Mouse (Mus musculus): Measurements from ENCODE around the gene Map1lc3a. TPM values are rescaled to one million over a fixed set of nuclear protein-coding genes. Genes with fewer than 3 reads are reported as not detected.

Gene Map1lc3a
- 2.6 and 4.8 TPM in 2 replicates for total RNA-seq (2017)

GRCm38 (mm10) chr2:155276195-155276594 lies at the start of gene Map1lc3a:
Gene Map1lc3a, plus strand, starts transcription at chr2:155276297.
- peak; percentile 82 to 85 for ATAC-seq (replicated peaks in 1 of 2; ENCODE audit: insufficient read depth in 1 of 2, low FRiP score in 2 of 2, low TSS enrichment in 1 of 2, low read depth in 1 of 2, poor library complexity in 2 of 2, severe bottlenecking in 2 of 2)

GRCm38 (mm10) chr2:155235746-155236361 lies 40.2 kb upstream of the Map1lc3a start:
- peak; percentile 68 to 69 for ATAC-seq (replicated peaks in 1 of 2; ENCODE audit: insufficient read depth in 1 of 2, low FRiP score in 2 of 2, low TSS enrichment in 1 of 2, low read depth in 1 of 2, poor library complexity in 2 of 2, severe bottlenecking in 2 of 2)

DNA sequence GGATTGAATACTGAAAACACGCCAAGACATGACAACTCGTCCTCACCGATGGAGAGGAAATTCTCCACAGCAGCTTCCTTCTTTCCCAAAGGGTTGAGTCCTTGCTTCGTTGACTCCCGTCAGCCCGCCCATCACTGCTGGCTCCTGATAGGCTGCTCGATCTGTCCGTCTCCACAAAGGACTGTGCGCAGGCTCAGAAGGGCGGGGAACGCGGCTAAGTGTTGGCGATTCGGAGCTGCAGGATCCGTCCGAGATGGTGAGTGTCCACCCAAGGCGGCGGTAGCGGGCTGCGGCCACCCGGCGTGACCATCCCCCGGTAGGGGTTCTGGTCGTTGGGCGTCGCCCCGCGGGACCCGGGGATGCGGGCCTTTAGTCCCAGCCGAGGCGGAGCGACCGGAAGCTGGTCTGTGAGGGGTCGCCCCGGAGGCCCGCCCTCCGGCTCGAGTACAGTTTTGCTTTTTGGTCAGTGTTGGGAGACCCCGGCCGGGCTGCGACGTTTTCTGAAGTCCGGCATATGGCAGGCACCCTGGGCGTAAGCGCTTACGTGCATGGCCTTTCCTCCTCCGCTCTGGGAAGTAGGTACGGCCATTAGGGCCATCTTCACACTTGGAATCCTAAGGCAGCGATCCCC lies 39.6 kb upstream of the Map1lc3a start, which contains the start of gene Dynlrb1:
Gene Dynlrb1 (plus strand): TSS at position 172 of the 631 bp plus-strand sequence.
- peak; percentile 96 to 98 for ATAC-seq (replicated peaks in 1 of 2; ENCODE audit: insufficient read depth in 1 of 2, low FRiP score in 2 of 2, low TSS enrichment in 1 of 2, low read depth in 1 of 2, poor library complexity in 2 of 2, severe bottlenecking in 2 of 2)

GRCm38 (mm10) chr2:155237276-155237675 lies 38.8 kb upstream of the Map1lc3a start:
- no peak for ATAC-seq (replicated peaks in 1 of 2; ENCODE audit: insufficient read depth in 1 of 2, low FRiP score in 2 of 2, low TSS enrichment in 1 of 2, low read depth in 1 of 2, poor library complexity in 2 of 2, severe bottlenecking in 2 of 2)

GRCm38 (mm10) chr2:155240915-155241314 lies 35.2 kb upstream of the Map1lc3a start:
- ATAC-seq (replicated peaks in 1 of 2; ENCODE audit: insufficient read depth in 1 of 2, low FRiP score in 2 of 2, low TSS enrichment in 1 of 2, low read depth in 1 of 2, poor library complexity in 2 of 2, severe bottlenecking in 2 of 2): no peak

DNA sequence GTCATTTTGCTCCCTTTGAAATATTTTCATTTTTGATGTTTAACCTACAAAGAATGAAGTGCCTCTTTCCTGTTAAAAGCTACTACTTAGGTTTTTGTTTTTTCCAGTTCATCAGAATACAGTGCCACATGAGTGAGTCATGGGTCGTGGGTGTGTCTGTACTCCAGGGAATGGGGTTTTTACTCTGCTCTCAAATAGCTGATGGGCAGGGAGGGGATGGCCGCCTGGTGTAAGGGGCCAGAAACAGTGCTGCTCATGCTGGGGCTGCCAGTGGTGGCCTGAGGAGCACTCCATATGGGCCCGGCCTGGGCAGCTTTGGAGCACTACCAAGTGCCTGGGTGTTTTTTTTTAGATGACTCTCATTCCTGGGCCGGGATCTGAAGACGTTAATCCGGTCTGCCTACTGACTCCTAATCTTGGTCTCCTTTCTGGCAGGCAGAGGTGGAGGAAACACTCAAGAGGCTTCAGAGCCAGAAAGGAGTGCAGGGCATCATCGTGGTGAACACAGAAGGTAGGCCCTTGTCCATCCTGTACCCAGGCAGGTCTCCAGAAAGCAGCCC lies 33.7 kb upstream of the Map1lc3a start:
- no peak for ATAC-seq (replicated peaks in 1 of 2; ENCODE audit: insufficient read depth in 1 of 2, low FRiP score in 2 of 2, low TSS enrichment in 1 of 2, low read depth in 1 of 2, poor library complexity in 2 of 2, severe bottlenecking in 2 of 2)

DNA sequence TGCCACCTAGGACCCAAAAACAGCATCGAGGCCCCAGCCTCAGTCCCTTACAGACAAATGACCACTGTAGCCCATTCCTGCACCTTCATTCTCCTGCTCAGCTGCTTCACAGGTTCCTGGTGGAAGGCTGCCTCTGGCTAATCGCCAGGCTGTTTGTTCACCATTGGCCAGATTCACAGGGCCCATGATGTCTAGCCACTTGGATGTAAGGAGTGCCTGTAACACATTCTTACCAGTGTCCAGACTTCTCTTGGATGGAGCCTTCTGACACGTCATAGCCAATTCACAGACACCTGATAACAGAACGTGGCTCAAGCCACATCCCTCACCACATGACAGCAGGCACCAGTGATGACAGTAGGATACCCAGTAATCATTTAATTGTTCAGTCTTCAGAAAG lies 29.9 kb upstream of the Map1lc3a start:
- ATAC-seq (replicated peaks in 1 of 2; ENCODE audit: insufficient read depth in 1 of 2, low FRiP score in 2 of 2, low TSS enrichment in 1 of 2, low read depth in 1 of 2, poor library complexity in 2 of 2, severe bottlenecking in 2 of 2): no peak

DNA sequence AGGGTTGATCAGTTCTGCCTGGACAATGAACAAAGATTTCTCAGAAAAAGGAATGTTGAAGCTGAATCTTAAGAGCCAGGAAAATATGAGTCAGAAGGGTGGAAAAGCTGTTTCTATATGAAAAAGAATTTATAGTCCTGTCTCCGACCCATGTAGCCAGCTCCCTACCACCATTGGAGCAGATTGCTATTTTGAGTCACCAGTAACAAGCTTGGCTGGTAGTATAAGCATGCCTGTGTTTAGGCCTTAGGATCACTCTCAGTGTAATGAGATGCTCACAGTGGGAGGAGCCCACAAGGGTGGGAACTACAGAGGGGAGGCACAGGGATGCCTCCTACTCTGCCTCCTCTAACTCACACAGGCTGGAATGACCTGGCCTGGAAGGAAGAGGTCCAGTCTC lies 27.9 kb upstream of the Map1lc3a start:
- ATAC-seq (replicated peaks in 1 of 2; ENCODE audit: insufficient read depth in 1 of 2, low FRiP score in 2 of 2, low TSS enrichment in 1 of 2, low read depth in 1 of 2, poor library complexity in 2 of 2, severe bottlenecking in 2 of 2): no peak

DNA sequence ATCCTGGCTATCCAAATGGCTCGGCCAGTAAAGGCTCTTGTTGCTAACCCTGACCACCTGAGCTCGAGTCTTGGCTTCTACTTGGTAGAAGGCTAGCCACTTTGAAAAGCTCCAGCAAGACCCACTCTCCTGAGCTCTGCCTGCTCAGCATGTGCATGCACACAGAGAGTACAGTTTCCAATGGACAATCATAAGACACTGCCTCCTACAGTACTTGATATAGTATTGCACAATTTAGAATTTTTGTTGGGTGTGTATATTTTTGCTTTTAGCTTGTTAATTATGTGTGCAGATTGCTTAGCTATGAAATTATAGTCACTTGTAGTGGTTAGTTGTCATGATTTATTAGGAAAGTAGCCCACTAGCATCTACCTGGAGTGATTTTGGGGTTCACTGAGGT lies 27.4 kb upstream of the Map1lc3a start:
- no peak for ATAC-seq (replicated peaks in 1 of 2; ENCODE audit: insufficient read depth in 1 of 2, low FRiP score in 2 of 2, low TSS enrichment in 1 of 2, low read depth in 1 of 2, poor library complexity in 2 of 2, severe bottlenecking in 2 of 2)

DNA sequence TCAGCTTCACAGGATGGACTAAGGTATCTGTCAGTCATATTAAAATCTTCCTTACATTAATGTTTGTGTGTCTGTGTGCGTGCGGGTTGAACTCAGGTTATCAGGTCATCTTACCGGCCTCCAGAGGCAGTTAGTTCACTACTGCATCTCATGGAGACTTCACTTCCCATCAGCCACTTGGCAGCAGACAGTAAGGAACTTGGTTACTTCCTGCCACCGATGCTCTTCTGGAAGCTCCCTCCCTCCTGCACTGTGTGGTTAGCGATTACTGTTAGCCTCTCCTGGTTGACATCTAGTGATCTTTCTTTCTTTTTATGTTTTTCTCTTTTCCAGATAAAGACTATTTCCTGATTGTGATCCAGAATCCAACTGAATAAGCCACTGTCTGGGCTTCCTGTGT lies 26.5 kb upstream of the Map1lc3a start:
- no peak for ATAC-seq (replicated peaks in 1 of 2; ENCODE audit: insufficient read depth in 1 of 2, low FRiP score in 2 of 2, low TSS enrichment in 1 of 2, low read depth in 1 of 2, poor library complexity in 2 of 2, severe bottlenecking in 2 of 2)

DNA sequence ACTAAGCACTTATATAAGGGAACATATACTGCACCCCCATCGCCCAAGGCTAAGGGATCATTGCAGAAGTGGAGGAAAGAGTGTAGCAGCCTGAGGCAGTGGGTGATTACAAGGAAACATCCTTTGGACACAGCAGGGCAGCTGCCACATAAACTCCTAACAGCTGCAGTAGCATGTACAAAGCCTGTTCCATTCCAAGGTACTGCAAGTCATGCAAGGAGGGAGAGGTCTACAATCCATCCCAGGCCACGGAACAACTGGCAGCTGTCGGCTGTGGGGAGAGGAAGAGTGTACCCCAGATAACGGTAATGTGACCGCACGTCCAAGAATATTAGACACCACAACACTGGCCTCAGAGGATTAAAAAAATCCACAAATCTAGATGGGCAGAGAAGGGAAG lies 10.6 kb upstream of the Map1lc3a start:
- ATAC-seq (replicated peaks in 1 of 2; ENCODE audit: insufficient read depth in 1 of 2, low FRiP score in 2 of 2, low TSS enrichment in 1 of 2, low read depth in 1 of 2, poor library complexity in 2 of 2, severe bottlenecking in 2 of 2): no peak

- no peak for ATAC-seq (replicated peaks in 1 of 2; ENCODE audit: insufficient read depth in 1 of 2, low FRiP score in 2 of 2, low TSS enrichment in 1 of 2, low read depth in 1 of 2, poor library complexity in 2 of 2, severe bottlenecking in 2 of 2)
Observed at GRCm38 (mm10) chr2:155266896-155267295, 9.2 kb upstream of the Map1lc3a start.

DNA sequence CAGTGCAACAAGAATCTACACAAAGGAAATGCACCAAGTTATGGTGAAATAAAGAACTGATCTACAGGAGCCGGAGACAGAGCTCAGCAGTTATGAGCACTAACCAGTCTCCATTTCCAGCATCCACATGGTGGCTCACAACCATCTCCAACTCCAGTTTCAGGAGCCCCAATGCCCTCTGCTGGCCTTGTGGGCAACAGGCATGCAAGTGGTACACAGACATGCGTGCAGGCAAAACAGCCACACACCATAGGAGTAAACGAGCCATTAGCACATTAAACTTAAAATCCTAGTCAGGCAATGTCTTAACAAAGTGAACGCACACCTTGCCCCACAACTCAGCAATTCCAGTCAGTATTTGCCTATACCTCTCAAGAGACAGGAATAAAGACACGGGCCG lies 4.1 kb upstream of the Map1lc3a start:
- ATAC-seq (replicated peaks in 1 of 2; ENCODE audit: insufficient read depth in 1 of 2, low FRiP score in 2 of 2, low TSS enrichment in 1 of 2, low read depth in 1 of 2, poor library complexity in 2 of 2, severe bottlenecking in 2 of 2): no peak

DNA sequence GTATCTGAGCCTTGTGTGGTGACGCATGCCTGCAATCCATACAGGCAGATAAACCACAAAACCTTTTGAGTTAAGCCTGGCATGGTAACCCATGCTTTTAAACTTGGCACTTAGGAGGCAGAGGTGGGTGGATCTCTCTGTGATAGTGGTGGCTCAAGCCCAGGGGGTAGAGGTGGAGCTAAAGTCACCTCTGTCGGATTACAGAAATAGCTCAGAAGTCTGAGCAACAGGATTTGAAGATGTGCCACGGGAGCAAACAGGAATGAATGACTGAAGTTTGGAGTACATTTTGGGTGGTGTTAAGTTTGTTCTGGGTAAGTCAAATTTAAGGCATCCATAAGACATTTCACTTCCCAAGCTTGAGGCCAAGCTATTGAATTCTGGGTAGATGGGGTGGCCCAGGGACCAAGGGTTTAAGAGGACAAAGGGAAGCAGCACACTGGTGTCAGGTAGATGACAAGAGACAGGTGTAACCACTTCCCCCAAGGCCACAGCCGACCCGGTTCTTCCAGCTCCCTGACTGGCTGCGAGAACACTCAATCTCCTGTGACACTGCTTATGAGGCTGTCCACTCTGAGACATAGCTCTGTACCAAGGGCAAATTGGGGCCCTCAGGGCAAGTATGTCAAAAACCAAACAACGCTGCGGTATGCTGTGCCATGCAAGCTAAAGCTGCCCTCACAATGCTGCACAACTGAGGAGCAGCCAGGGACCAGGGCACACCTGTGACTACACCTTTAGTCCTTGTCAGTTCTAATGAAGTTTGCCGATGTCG lies 3.5 kb upstream of the Map1lc3a start:
- ATAC-seq (replicated peaks in 1 of 2; ENCODE audit: insufficient read depth in 1 of 2, low FRiP score in 2 of 2, low TSS enrichment in 1 of 2, low read depth in 1 of 2, poor library complexity in 2 of 2, severe bottlenecking in 2 of 2): no peak

GRCm38 (mm10) chr2:155273603-155274002 lies 2.5 kb upstream of the Map1lc3a start:
- no peak for ATAC-seq (replicated peaks in 1 of 2; ENCODE audit: insufficient read depth in 1 of 2, low FRiP score in 2 of 2, low TSS enrichment in 1 of 2, low read depth in 1 of 2, poor library complexity in 2 of 2, severe bottlenecking in 2 of 2)

DNA sequence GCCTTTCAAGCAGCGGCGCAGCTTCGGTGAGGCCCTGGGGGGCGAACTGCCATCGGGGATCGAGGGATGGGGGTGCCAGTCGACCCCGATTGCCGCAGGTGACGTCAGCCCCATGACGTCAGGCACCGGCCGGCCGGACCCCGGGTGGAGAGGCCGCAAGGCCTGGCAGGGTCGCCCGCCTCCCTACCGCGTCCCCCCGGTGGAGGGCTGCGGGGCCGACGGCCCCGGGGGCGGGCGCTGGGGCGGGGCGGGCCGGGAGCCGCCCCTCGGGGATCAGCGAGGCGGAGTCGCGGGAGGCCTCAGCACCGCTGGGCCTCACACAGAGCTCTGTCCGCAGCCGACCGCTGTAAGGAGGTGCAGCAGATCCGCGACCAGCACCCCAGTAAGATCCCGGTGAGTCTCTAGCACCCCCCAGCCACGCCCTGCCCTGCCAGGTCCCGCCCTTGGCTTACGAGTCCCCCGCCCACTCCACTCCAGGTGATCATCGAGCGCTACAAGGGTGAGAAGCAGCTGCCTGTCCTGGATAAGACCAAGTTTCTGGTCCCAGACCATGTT lies 601 bp downstream of the Map1lc3a start:
- ATAC-seq (replicated peaks in 1 of 2; ENCODE audit: insufficient read depth in 1 of 2, low FRiP score in 2 of 2, low TSS enrichment in 1 of 2, low read depth in 1 of 2, poor library complexity in 2 of 2, severe bottlenecking in 2 of 2): peak; percentile 50 to 58

- no peak for ATAC-seq (replicated peaks in 1 of 2; ENCODE audit: insufficient read depth in 1 of 2, low FRiP score in 2 of 2, low TSS enrichment in 1 of 2, low read depth in 1 of 2, poor library complexity in 2 of 2, severe bottlenecking in 2 of 2)
Observed at GRCm38 (mm10) chr2:155277721-155278120, 1.6 kb downstream of the Map1lc3a start.

DNA sequence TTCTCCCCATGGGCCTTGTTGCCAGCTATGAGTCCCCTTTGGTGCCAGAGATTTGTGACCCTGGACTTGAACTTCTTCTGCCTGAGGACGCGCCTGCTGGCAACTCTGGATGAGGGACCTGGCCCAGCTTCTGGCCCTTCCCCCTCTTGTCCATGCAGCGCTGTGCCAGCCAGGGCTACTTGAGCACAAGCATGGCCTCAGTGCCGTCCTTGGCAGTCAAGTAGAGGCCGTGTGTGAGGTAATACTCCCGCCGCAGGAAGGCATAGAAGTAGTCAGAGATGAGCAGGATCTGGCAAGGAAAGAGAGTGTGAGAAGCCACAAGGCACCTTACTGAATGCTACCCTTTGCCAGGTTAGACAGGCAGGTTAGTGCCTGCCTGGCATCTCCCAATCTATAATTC lies 2.3 kb downstream of the Map1lc3a start:
- ATAC-seq (replicated peaks in 1 of 2; ENCODE audit: insufficient read depth in 1 of 2, low FRiP score in 2 of 2, low TSS enrichment in 1 of 2, low read depth in 1 of 2, poor library complexity in 2 of 2, severe bottlenecking in 2 of 2): no peak
